Mouse (Mus musculus) hindbrain, embryonic 13.5 days (tissue): ENCODE measurements around the gene Lpo. TPM values are rescaled to one million over a fixed set of nuclear protein-coding genes. Genes with fewer than 3 reads are reported as not detected.
A peak's percentile ranks its signal among the peaks of the same experiment; 100 is the strongest.

Experiments
- ATAC-seq: fragments of 200-750 bp; cut with Nextera tagmentation; 2 replicates; pipeline ENCODE4 v1.8.0; 2017; ENCODE audit warnings: moderate TSS enrichment; ENCODE audit not compliant: low FRiP score
- H3K27ac ChIP-seq: fragments of 300-500 bp; sonication (generic); 2 replicates; pipeline ENCODE4 v1.5.1; 2015; ENCODE audit warnings: inconsistent platforms, mild to moderate bottlenecking, moderate library complexity
- H3K27me3 ChIP-seq: fragments of 300-500 bp; sonication (generic); 2 replicates; pipeline ENCODE4 v1.6.1; 2015; ENCODE audit warnings: mild to moderate bottlenecking, inconsistent platforms
- H3K36me3 ChIP-seq: fragments of 300-500 bp; sonication (generic); 2 replicates; pipeline ENCODE4 v1.6.1; 2015; ENCODE audit warnings: mild to moderate bottlenecking, inconsistent platforms
- H3K4me1 ChIP-seq: fragments of 300-500 bp; sonication (generic); replicated peaks from 2 replicates; pipeline ENCODE4 v1.6.1; 2015; ENCODE audit warnings: inconsistent platforms
- H3K4me2 ChIP-seq: fragments of 300-500 bp; sonication (generic); 2 replicates; pipeline ENCODE4 v1.6.1; 2015; ENCODE audit warnings: inconsistent platforms, mild to moderate bottlenecking, moderate library complexity
- H3K4me3 ChIP-seq: fragments of 300-500 bp; sonication (generic); 2 replicates; pipeline ENCODE4 v1.5.1; 2015; ENCODE audit warnings: mild to moderate bottlenecking, inconsistent platforms
- H3K9ac ChIP-seq: fragments of 300-500 bp; sonication (generic); 2 replicates; pipeline ENCODE4 v1.6.1; 2015; ENCODE audit warnings: mild to moderate bottlenecking, inconsistent platforms
- H3K9me3 ChIP-seq: fragments of 300-500 bp; sonication (generic); 2 replicates; pipeline ENCODE4 v1.6.1; 2016; ENCODE audit warnings: inconsistent platforms
- WGBS: fragments of 180-500 bp; shearing (Covaris S2); methylation state at CpG from one replicate; pipeline ENCODE4 v1.1.7; 2015; 5-methylcytosine and 5-hydroxymethylcytosine counted together
- polyA plus RNA-seq: library from polyadenylated mRNA; unstranded; fragments of >200 nt; fragmentation: Nextera tagmentation; extraction: Ambion mirVana; gene quantifications from 2 replicates; pipeline ENCODE4 v1.2.1, GENCODE M21; 2015

The Lpo gene
- polyA plus RNA-seq, 1 experiment from 2014 or later, result 1.5 TPM

- no peak overlapping the region for H3K9ac ChIP-seq
- no peak overlapping the region for H3K27ac ChIP-seq
- H3K36me3 ChIP-seq, result no peaks in the 10 kb centered on the region
- 88% methylated on average over 22 of the region's 22 CpGs for WGBS
- no peak for ATAC-seq
- no peak overlapping the region for H3K4me3 ChIP-seq
- no peaks in the 10 kb centered on the region for H3K27me3 ChIP-seq
- H3K4me1 ChIP-seq, result peaks cover 4% of the 10 kb centered on the region
- H3K9me3 ChIP-seq, result no peaks in the 10 kb centered on the region
- H3K4me2 ChIP-seq, result no peak overlapping the region
These were observed 26.3 kb downstream of the Lpo start for GRCm38 (mm10) chr11:87801711-87802275.

- Histone ChIP-seq H3K9ac (no peak within 1 kb of the TSS), H3K27me3 (0 out of 2 replicates have a peak, but pooled peaks cover under 1% of the 10 kb centered on the region), H3K4me3 (no peak within 1 kb of the TSS), H3K36me3 (no peaks in the 10 kb centered on the region), H3K4me2 (no peak within 1 kb of the TSS), H3K4me1 (no peaks in the 10 kb centered on the region; the same call in 1 of the 2 replicates), H3K9me3 (no peaks in the 10 kb centered on the region), H3K27ac (no peak within 1 kb of the TSS)
- WGBS, result 72% methylated on average over 3 of the region's 3 CpGs
- no peak for ATAC-seq
These were observed 34.6 kb downstream of the Lpo start, which contains the start of gene Mpo for GRCm38 (mm10) chr11:87793460-87793859. TSS of gene Mpo (plus strand) at chr11:87793581.

- WGBS, result 90% methylated on average over 6 of the region's 6 CpGs
- H3K9me3 ChIP-seq, result no peaks in the 10 kb centered on the region
- H3K4me1 ChIP-seq, result no peaks in the 10 kb centered on the region
- no peak overlapping the region for H3K27ac ChIP-seq
- no peak overlapping the region for H3K9ac ChIP-seq
- H3K27me3 ChIP-seq, result 0 out of 2 replicates have a peak, but pooled peaks cover 7% of the 10 kb centered on the region
- no peak for ATAC-seq
- H3K4me3 ChIP-seq, result no peak overlapping the region
- H3K36me3 ChIP-seq, result peaks cover 10% of the 10 kb centered on the region
- no peak overlapping the region for H3K4me2 ChIP-seq
These were observed 38.0 kb downstream of the Lpo start for GRCm38 (mm10) chr11:87790088-87790487.

GRCm38 (mm10) chr11:87780130-87780529 is 48.0 kb downstream of the Lpo start:
- Histone ChIP-seq H3K9me3 (no peaks in the 10 kb centered on the region), H3K9ac (no peak overlapping the region), H3K27ac (no peak overlapping the region), H3K4me2 (no peak overlapping the region), H3K4me1 (peaks cover 16% of the 10 kb centered on the region), H3K36me3 (peaks cover 80% of the 10 kb centered on the region), H3K27me3 (peaks cover 60% of the 10 kb centered on the region), H3K4me3 (no peak overlapping the region)
- 81% methylated on average over 8 of the region's 8 CpGs for WGBS
- ATAC-seq, result no peak

GRCm38 (mm10) chr11:87779392-87779791 is 48.7 kb downstream of the Lpo start:
- Histone ChIP-seq H3K27me3 (peaks cover 60% of the 10 kb centered on the region), H3K36me3 (peaks cover 80% of the 10 kb centered on the region), H3K4me1 (peaks cover 16% of the 10 kb centered on the region), H3K9me3 (no peaks in the 10 kb centered on the region), H3K9ac (no peak overlapping the region), H3K4me3 (no peak overlapping the region), H3K27ac (no peak overlapping the region), H3K4me2 (no peak overlapping the region)
- 91% methylated on average over 4 of the region's 4 CpGs for WGBS
- ATAC-seq, result no peak

GRCm38 (mm10) chr11:87778915-87779314 is 49.2 kb downstream of the Lpo start:
- H3K4me2 ChIP-seq, result peak overlapping the region; percentile 53
- 0 out of 2 replicates have a peak overlapping the region, but pooled peaks have one; percentile 28 for H3K4me3 ChIP-seq
- no peak overlapping the region for H3K9ac ChIP-seq
- ATAC-seq, result no peak; the same call in 1 of the 2 replicates
- H3K9me3 ChIP-seq, result no peaks in the 10 kb centered on the region
- H3K4me1 ChIP-seq, result peaks cover 16% of the 10 kb centered on the region
- peaks cover 80% of the 10 kb centered on the region for H3K36me3 ChIP-seq
- H3K27ac ChIP-seq, result no peak overlapping the region
- peaks cover 60% of the 10 kb centered on the region for H3K27me3 ChIP-seq
- WGBS, result 43% methylated on average over 12 of the region's 12 CpGs

- Histone ChIP-seq H3K27me3 (peaks cover 60% of the 10 kb centered on the region), H3K36me3 (peaks cover 82% of the 10 kb centered on the region), H3K4me3 (peak overlapping the region; percentile 28), H3K4me2 (peak overlapping the region; percentile 53), H3K9ac (peak overlapping the region; percentile 59), H3K9me3 (no peaks in the 10 kb centered on the region), H3K4me1 (peaks cover 16% of the 10 kb centered on the region), H3K27ac (peak overlapping the region; percentile 44; the same call in 1 of the 2 replicates)
- WGBS, result 12% methylated on average over 32 of the region's 32 CpGs
- ATAC-seq, result peak; percentile 60
These were observed 49.9 kb downstream of the Lpo start for GRCm38 (mm10) chr11:87778100-87778765.

- Histone ChIP-seq H3K9me3 (no peaks in the 10 kb centered on the region), H3K9ac (no peak overlapping the region), H3K27ac (no peak overlapping the region), H3K36me3 (peaks cover 90% of the 10 kb centered on the region), H3K4me1 (no peaks in the 10 kb centered on the region), H3K27me3 (peaks cover 17% of the 10 kb centered on the region), H3K4me3 (no peak overlapping the region), H3K4me2 (no peak overlapping the region)
- WGBS, result 89% methylated on average over 3 of the region's 3 CpGs
- ATAC-seq, result no peak
These were observed 55.7 kb downstream of the Lpo start for GRCm38 (mm10) chr11:87772354-87772753.

- WGBS, result 60% methylated on average over 3 of the region's 3 CpGs
- Histone ChIP-seq H3K27ac (no peak overlapping the region), H3K4me2 (no peak overlapping the region), H3K4me3 (no peak overlapping the region), H3K36me3 (peaks cover 89% of the 10 kb centered on the region), H3K9me3 (no peaks in the 10 kb centered on the region), H3K4me1 (no peaks in the 10 kb centered on the region), H3K9ac (no peak overlapping the region), H3K27me3 (peaks cover 16% of the 10 kb centered on the region)
- no peak for ATAC-seq
These were observed 57.1 kb downstream of the Lpo start for GRCm38 (mm10) chr11:87770989-87771388.

GRCm38 (mm10) chr11:87768745-87769144 is 59.3 kb downstream of the Lpo start:
- no peaks in the 10 kb centered on the region for H3K9me3 ChIP-seq
- H3K4me1 ChIP-seq, result peaks cover 18% of the 10 kb centered on the region
- 85% methylated on average over 4 of the region's 4 CpGs for WGBS
- no peak overlapping the region for H3K9ac ChIP-seq
- no peak overlapping the region for H3K4me2 ChIP-seq
- H3K27ac ChIP-seq, result no peak overlapping the region
- ATAC-seq, result no peak
- H3K27me3 ChIP-seq, result peaks cover 22% of the 10 kb centered on the region
- H3K36me3 ChIP-seq, result peaks cover 75% of the 10 kb centered on the region
- H3K4me3 ChIP-seq, result no peak overlapping the region

- WGBS, result under 1% methylated on average over 65 of the region's 65 CpGs
- H3K9me3 ChIP-seq, result no peaks in the 10 kb centered on the region
- H3K4me3 ChIP-seq, result peak overlapping the region; percentile 72
- H3K4me2 ChIP-seq, result peak overlapping the region; percentile 95
- peak overlapping the region; percentile 90 for H3K9ac ChIP-seq
- H3K4me1 ChIP-seq, result peaks cover 59% of the 10 kb centered on the region
- peaks cover 31% of the 10 kb centered on the region for H3K36me3 ChIP-seq
- ATAC-seq, result peak; percentile 43
- peaks cover 43% of the 10 kb centered on the region for H3K27me3 ChIP-seq
- H3K27ac ChIP-seq, result peak overlapping the region; percentile 88
These were observed 63.9 kb downstream of the Lpo start for GRCm38 (mm10) chr11:87763988-87764876.

- H3K27ac ChIP-seq, result peak overlapping the region; percentile 88
- peak; percentile 77 for ATAC-seq
- peaks cover 43% of the 10 kb centered on the region for H3K27me3 ChIP-seq
- no peaks in the 10 kb centered on the region for H3K9me3 ChIP-seq
- peaks cover 59% of the 10 kb centered on the region for H3K4me1 ChIP-seq
- peaks cover 25% of the 10 kb centered on the region for H3K36me3 ChIP-seq
- H3K9ac ChIP-seq, result peak overlapping the region; percentile 90
- H3K4me2 ChIP-seq, result peak overlapping the region; percentile 95
- peak overlapping the region; percentile 72 for H3K4me3 ChIP-seq
- WGBS, result 1% methylated on average over 17 of the region's 17 CpGs
These were observed 64.5 kb downstream of the Lpo start for GRCm38 (mm10) chr11:87763511-87763987.
